Mouse (Mus musculus): ENCODE results near the gene Olfr452. TPM values are rescaled to one million over a fixed set of nuclear protein-coding genes. Genes with fewer than 3 reads are reported as not detected.

Olfr452 gene
- not detected for total RNA-seq (2021)

- no peak for DNase-seq
Measured at GRCm38 (mm10) chr6:42784793-42785192, at the start of gene Olfr452. TSS of gene Olfr452 (plus strand) at chr6:42785093.

DNA sequence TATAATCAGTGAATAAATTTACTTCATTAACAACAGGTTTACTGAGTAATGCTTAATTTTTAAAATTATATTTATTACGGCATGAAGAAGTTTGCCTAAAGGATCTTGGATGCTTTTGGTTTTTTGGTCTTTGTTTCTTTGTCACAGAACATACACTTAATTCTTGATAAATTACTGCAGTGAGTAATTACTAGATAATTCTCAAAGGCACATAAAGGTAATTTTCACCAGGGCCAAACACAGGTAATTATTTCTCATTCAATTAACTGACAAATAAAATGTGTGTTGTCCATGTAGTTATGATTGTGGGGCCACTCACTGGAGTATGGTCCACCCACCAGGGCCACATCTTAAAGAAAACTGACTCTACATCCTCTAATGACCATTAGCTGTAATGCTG is 45.8 kb upstream of the Olfr452 start, which contains the start of gene Olfr453:
Gene Olfr453 (plus strand): TSS at position 301 of the 400 bp plus-strand sequence.
- DNase-seq = no peak

DNA sequence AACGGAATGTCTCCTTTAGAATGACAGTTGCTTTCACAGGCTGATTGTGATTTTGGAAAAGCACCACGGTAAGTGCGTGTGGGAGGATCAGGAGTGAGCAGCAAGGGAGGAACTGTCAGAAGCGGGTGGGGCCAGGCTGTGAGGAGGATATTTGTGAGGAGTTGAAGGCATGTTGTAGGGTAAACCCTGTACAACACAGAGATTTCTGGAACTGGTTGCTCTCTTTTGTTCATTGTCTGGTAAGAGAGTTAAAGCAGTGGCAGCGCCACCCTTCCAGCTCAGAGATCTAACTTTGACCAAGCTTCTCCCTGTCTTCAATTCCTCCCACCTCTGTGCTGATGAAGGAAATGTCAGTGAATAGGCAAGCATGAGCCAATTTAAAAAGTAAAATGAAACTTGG is 42.6 kb upstream of the Olfr452 start:
- DNase-seq = no peak

GRCm38 (mm10) chr6:42747846-42748245 is 37.0 kb upstream of the Olfr452 start:
- no peak for DNase-seq

- no peak for DNase-seq
Measured at GRCm38 (mm10) chr6:42756104-42756503, 28.8 kb upstream of the Olfr452 start, which contains the start of gene Olfr38. TSS of gene Olfr38 (plus strand) at chr6:42756404.

- DNase-seq = no peak
Measured at GRCm38 (mm10) chr6:42777066-42777465, 7.8 kb upstream of the Olfr452 start.

DNA sequence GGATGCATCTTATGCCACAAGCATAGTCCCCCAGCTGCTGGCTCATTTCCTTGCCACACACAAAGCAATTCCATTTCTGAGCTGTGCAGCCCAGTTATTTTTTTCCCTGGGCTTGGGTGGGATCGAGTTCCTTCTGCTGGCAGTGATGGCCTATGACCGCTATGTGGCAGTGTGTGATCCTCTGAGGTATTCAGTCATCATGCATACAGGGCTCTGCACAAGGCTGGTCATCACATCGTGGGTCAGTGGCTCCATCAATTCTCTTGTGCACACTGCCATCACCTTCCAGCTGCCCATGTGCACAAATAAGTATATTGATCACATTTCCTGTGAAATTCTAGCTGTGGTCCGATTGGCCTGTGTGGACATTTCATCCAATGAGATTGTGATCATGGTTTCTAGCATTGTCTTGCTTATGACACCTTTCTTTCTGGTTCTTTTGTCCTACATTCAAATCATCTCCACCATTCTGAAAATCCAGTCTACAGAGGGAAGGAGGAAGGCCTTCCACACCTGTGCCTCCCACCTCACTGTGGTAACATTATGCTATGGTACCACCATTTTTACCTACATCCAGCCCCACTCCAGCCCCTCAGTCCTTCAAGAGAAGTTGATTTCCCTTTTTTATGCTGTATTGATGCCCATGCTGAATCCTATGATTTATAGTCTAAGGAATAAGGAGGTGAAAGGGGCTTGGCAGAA is 5.5 kb downstream of the Olfr452 start:
- DNase-seq = no peak

- no peak for DNase-seq
Measured at GRCm38 (mm10) chr6:42790949-42791556, 6.2 kb downstream of the Olfr452 start.

DNA sequence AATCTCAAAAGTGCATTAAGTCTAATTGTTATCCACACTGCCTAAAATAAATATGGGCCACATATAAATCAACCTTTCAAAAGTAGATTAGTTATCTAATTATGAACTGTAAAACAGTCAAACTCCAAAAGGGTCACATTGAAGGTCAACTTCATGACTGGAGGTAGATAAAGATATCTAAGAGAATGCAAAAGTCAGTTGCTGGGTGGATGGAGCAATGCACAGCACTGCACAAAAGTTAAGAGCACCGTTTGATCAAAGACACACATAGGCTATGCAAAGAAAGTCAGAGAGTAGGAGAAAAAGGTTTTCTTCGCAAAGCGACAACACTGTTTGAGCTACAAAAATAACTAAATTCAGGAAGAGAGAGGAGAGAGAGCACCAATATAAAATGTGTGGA is 10.1 kb downstream of the Olfr452 start:
- no peak for DNase-seq

DNA sequence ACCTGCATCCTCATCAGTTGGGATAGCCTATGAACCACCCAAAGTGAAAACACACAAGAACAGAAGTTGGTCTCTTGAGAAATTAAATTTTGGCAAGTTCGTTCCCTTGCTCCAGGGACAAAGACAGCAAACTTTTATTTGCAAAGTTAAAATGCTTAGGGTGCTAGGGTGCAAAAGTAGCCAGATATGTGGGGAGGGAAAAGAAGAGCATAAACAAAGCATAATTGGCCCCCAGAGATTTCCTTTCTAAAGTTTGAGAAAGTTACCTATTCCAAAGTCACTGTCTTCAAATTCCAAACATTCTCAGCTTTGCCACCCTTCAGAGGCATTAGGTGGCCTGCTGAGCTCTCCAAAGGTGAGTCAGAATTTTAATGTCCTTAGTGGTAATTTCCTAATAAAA is 26.7 kb downstream of the Olfr452 start, which contains the start of gene Olfr450:
Gene Olfr450 (plus strand): TSS at position 301 of the 400 bp plus-strand sequence.
- DNase-seq = no peak

- DNase-seq = no peak
Measured at GRCm38 (mm10) chr6:42834084-42834483, 49.2 kb downstream of the Olfr452 start, which contains the start of gene Olfr449. TSS of gene Olfr449 (plus strand) at chr6:42834384.

Other genes with a start within 250 kb of the Olfr452 start
- gene Olfr455, start 237.5 kb upstream of the Olfr452 start, total RNA-seq (2021) = not detected
- not detected for gene Tcaf3, start 187.4 kb upstream of the Olfr452 start, total RNA-seq (2021)
- gene Tcaf2, start 139.8 kb upstream of the Olfr452 start, total RNA-seq (2021) = 1 to 10 TPM; 4.2 to 5.3 TPM
- gene Tcaf1, start 75.0 kb upstream of the Olfr452 start, total RNA-seq (2021) = 10 to 100 TPM; 36.6 to 38.4 TPM
- not detected for gene Olfr453, start 45.7 kb upstream of the Olfr452 start, total RNA-seq (2021)
- gene Olfr38, start 28.7 kb upstream of the Olfr452 start, total RNA-seq (2021) = not detected
- gene Olfr450, start 26.8 kb downstream of the Olfr452 start, total RNA-seq (2021) = not detected
- not detected for gene Olfr449, start 49.3 kb downstream of the Olfr452 start, total RNA-seq (2021)
- not detected for gene Olfr448, start 105.3 kb downstream of the Olfr452 start, total RNA-seq (2021)
- gene Olfr447, start 123.8 kb downstream of the Olfr452 start, total RNA-seq (2021) = not detected
- not detected for gene Olfr446, start 136.3 kb downstream of the Olfr452 start, total RNA-seq (2021)
- not detected for gene Olfr444, start 164.0 kb downstream of the Olfr452 start, total RNA-seq (2021)